Mouse (Mus musculus) embryonic facial prominence, embryonic 11.5 days (tissue): ENCODE data around the gene Slc2a2. TPM values are rescaled to one million over a fixed set of nuclear protein-coding genes. Genes with fewer than 3 reads are reported as not detected.

Experiments used
- ATAC-seq: fragments of 200-750 bp; cut with Nextera tagmentation; replicated peaks from 2 replicates; pipeline ENCODE4 v1.8.0; 2017; ENCODE audit warnings: low read depth; ENCODE audit not compliant: insufficient number of reproducible peaks, low FRiP score, low TSS enrichment
- DNase-seq: peaks from one replicate; pipeline ENCODE4 v3.0.0-alpha.2; 2015; ENCODE audit warnings: low spot score
- H3K27ac ChIP-seq: fragments of 300-500 bp; sonication (generic); replicated peaks from 2 replicates; pipeline ENCODE4 v1.5.1; 2014; ENCODE audit warnings: mild to moderate bottlenecking, low read depth, low read length, control low read depth
- H3K27me3 ChIP-seq: fragments of 300-500 bp; sonication (generic); 2 replicates; pipeline ENCODE4 v1.6.1; 2014; ENCODE audit warnings: mild to moderate bottlenecking, low read length, moderate library complexity, mixed read lengths; ENCODE audit not compliant: control insufficient read depth, insufficient read depth
- H3K36me3 ChIP-seq: fragments of 300-500 bp; sonication (generic); replicated peaks from 2 replicates; pipeline ENCODE4 v1.6.1; 2014; ENCODE audit warnings: low read depth, mild to moderate bottlenecking, low read length, moderate library complexity, mixed read lengths; ENCODE audit not compliant: control insufficient read depth, insufficient read depth
- H3K4me1 ChIP-seq: fragments of 300-500 bp; sonication (generic); 2 replicates; pipeline ENCODE4 v1.6.1; 2014; ENCODE audit warnings: low read length, mixed read lengths; ENCODE audit not compliant: control insufficient read depth, insufficient read depth
- H3K4me2 ChIP-seq: fragments of 300-500 bp; sonication (generic); 2 replicates; pipeline ENCODE4 v1.6.1; 2014; ENCODE audit warnings: low read depth, mild to moderate bottlenecking, control low read depth, low read length, moderate library complexity
- H3K4me3 ChIP-seq: fragments of 300-500 bp; sonication (generic); 2 replicates; pipeline ENCODE4 v1.5.1; 2014; ENCODE audit warnings: low read depth, low read length, control low read depth
- H3K9ac ChIP-seq: fragments of 300-500 bp; sonication (generic); replicated peaks from 2 replicates; pipeline ENCODE4 v1.6.1; 2014; ENCODE audit warnings: mild to moderate bottlenecking, control low read depth, low read length
- H3K9me3 ChIP-seq: fragments of 300-500 bp; sonication (generic); replicated peaks from 2 replicates; pipeline ENCODE4 v1.6.1; 2016; ENCODE audit warnings: mild to moderate bottlenecking, low read length, inconsistent platforms, mixed read lengths; ENCODE audit not compliant: control insufficient read depth
- WGBS: fragments of 180-500 bp; shearing (Covaris S2); extraction: QIAGEN DNeasy Blood & Tissue Kit; methylation state at CpG from one replicate; pipeline ENCODE4 v1.1.7; 2014; 5-methylcytosine and 5-hydroxymethylcytosine counted together
- polyA plus RNA-seq: library from polyadenylated mRNA; unstranded; fragments of >200 nt; fragmentation: Nextera tagmentation; extraction: Ambion mirVana; gene quantifications from 2 replicates; pipeline ENCODE4 v1.2.1, GENCODE M21; 2014

Slc2a2 gene
- polyA plus RNA-seq = not detected in 2 replicates

GRCm38 (mm10) chr3:28697797-28698196 is at the start of gene Slc2a2:
TSS of gene Slc2a2 (plus strand) at chr3:28697903.
- Histone ChIP-seq H3K36me3 (no peaks in the 10 kb centered on the region), H3K9me3 (no peaks in the 10 kb centered on the region), H3K4me1 (no peaks in the 10 kb centered on the region), H3K4me2 (no peak within 1 kb of the TSS), H3K4me3 (no peak within 1 kb of the TSS), H3K27me3 (no peaks in the 10 kb centered on the region), H3K27ac (no peak within 1 kb of the TSS), H3K9ac (no peak within 1 kb of the TSS)
- DNase-seq (no peak), ATAC-seq (no peak)
- WGBS = 96% methylated on average over 2 of the region's 2 CpGs

- WGBS = 60% methylated on average over 3 of the region's 3 CpGs
- H3K4me3 ChIP-seq = no peak overlapping the region
- no peak overlapping the region for H3K9ac ChIP-seq
- no peaks in the 10 kb centered on the region for H3K27me3 ChIP-seq
- no peak overlapping the region for H3K27ac ChIP-seq
- no peaks in the 10 kb centered on the region for H3K9me3 ChIP-seq
- H3K4me1 ChIP-seq = no peaks in the 10 kb centered on the region
- ATAC-seq (no peak), DNase-seq (no peak)
- H3K4me2 ChIP-seq = no peak overlapping the region
- no peaks in the 10 kb centered on the region; the same call in 1 of the 2 replicates for H3K36me3 ChIP-seq
Observed at GRCm38 (mm10) chr3:28652574-28652973, 45.1 kb upstream of the Slc2a2 start.

DNA sequence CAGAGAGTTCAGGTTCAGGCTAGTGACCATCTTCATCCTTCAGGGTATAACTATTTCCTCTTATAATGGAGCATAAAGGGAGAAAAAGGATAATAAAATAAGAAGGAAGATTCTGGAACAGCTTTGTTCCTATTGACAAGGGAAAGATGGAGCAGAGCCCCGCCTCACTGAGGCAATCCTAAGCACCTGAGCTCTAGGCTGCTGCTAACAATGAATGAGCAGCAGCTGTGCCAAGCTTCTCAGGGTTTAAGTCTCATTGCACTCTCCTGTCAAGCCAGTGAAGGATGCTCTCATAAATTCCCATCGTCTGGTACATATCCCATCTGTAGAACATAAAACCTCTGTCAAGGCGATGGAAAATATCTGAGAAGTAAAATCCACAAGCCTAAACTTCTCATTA is 44.7 kb upstream of the Slc2a2 start:
- no peak overlapping the region for H3K4me2 ChIP-seq
- H3K4me3 ChIP-seq = no peak overlapping the region
- H3K27me3 ChIP-seq = no peaks in the 10 kb centered on the region
- no peak for DNase-seq
- H3K4me1 ChIP-seq = no peaks in the 10 kb centered on the region
- H3K9me3 ChIP-seq = no peaks in the 10 kb centered on the region
- no peak overlapping the region for H3K27ac ChIP-seq
- no peak overlapping the region for H3K9ac ChIP-seq
- no peaks in the 10 kb centered on the region; the same call in 1 of the 2 replicates for H3K36me3 ChIP-seq
- WGBS = 84% methylated on average over 3 of the region's 3 CpGs
- ATAC-seq = no peak

DNA sequence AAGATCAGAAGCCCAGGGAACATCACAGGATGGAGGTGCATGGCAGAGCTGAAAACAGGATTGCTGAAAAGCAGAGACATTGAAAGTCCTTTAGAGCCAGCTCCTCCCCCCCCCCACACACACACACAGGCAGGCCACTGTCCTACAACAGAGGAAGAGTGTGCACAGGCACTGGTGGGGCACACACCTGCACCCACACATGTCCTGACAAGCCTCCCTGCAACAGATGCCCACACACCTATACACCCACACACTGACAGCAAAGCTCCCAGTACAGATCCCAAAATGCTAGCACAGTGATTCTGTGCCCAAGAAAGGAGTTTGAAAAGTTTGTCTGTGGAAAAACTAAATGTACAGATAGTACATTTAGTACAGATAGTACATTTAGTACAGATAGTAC is 43.0 kb upstream of the Slc2a2 start:
- Histone ChIP-seq H3K9ac (no peak overlapping the region), H3K36me3 (no peaks in the 10 kb centered on the region; the same call in 1 of the 2 replicates), H3K27ac (no peak overlapping the region), H3K4me2 (no peak overlapping the region), H3K4me1 (no peaks in the 10 kb centered on the region), H3K9me3 (no peaks in the 10 kb centered on the region), H3K27me3 (no peaks in the 10 kb centered on the region), H3K4me3 (no peak overlapping the region)
- no peak for DNase-seq
- ATAC-seq = no peak

GRCm38 (mm10) chr3:28658349-28658748 is 39.4 kb upstream of the Slc2a2 start:
- WGBS = 54% methylated on average over 1 of the region's 1 CpGs
- ATAC-seq = no peak
- no peak overlapping the region for H3K4me2 ChIP-seq
- no peaks in the 10 kb centered on the region for H3K4me1 ChIP-seq
- no peaks in the 10 kb centered on the region for H3K27me3 ChIP-seq
- H3K9me3 ChIP-seq = no peaks in the 10 kb centered on the region
- H3K4me3 ChIP-seq = no peak overlapping the region
- H3K36me3 ChIP-seq = no peaks in the 10 kb centered on the region
- no peak for DNase-seq
- no peak overlapping the region for H3K9ac ChIP-seq
- H3K27ac ChIP-seq = no peak overlapping the region

GRCm38 (mm10) chr3:28680851-28681250 is 16.9 kb upstream of the Slc2a2 start:
- Histone ChIP-seq H3K36me3 (no peaks in the 10 kb centered on the region), H3K4me1 (no peaks in the 10 kb centered on the region), H3K27me3 (no peaks in the 10 kb centered on the region), H3K4me3 (no peak overlapping the region), H3K9ac (no peak overlapping the region), H3K9me3 (no peaks in the 10 kb centered on the region), H3K27ac (no peak overlapping the region), H3K4me2 (no peak overlapping the region)
- ATAC-seq = no peak
- 85% methylated on average over 7 of the region's 7 CpGs for WGBS
- no peak for DNase-seq

DNA sequence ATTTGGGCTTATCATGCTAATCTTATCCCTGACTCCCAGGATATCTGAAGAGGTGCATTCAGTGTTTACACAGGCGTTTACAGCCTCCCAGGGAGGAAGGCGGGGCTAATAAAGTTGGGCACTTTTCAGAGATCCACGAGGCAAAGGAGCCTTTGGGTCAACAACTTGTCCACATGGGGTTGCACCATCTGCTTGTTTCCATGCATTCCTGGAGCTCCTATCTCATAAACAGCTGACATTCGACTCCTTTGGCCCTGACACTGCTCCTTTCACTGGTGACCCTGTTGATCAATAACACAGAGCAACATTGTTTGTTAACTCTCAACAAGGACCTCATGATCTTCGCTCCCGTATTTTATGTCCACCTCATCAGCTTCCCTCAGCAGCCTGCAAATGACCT is 15.8 kb upstream of the Slc2a2 start:
- WGBS = 28% methylated on average over 6 of the region's 6 CpGs
- DNase-seq = no peak
- Histone ChIP-seq H3K36me3 (no peaks in the 10 kb centered on the region), H3K9ac (no peak overlapping the region), H3K4me1 (no peaks in the 10 kb centered on the region), H3K4me2 (no peak overlapping the region), H3K27me3 (no peaks in the 10 kb centered on the region), H3K9me3 (no peaks in the 10 kb centered on the region), H3K27ac (no peak overlapping the region), H3K4me3 (no peak overlapping the region)
- no peak for ATAC-seq

DNA sequence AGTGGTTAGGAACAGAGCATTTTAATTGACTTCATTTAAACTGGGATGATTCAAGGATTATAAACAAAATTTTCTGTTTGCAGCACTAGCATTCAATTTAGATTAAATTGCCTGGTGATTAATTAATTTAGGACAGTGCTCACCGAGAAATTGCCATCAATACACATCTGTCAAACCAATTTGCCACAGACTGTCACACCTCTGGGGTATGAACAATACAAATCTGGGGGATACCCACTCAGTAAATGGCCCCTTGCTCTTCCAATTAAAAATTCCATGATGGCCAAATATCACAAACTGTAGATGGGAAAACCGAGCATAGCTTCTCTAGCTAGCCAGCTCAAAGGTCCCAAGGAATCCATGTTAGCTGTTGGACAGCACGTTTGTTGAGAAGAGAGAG is 15.3 kb upstream of the Slc2a2 start:
- Histone ChIP-seq H3K36me3 (no peaks in the 10 kb centered on the region), H3K9ac (no peak overlapping the region), H3K9me3 (no peaks in the 10 kb centered on the region), H3K4me1 (no peaks in the 10 kb centered on the region), H3K4me3 (no peak overlapping the region), H3K27ac (no peak overlapping the region), H3K27me3 (no peaks in the 10 kb centered on the region), H3K4me2 (no peak overlapping the region)
- DNase-seq (no peak), ATAC-seq (no peak)
- 74% methylated on average over 3 of the region's 3 CpGs for WGBS
